8 mouse cellular contexts compared by ENCODE assay signal in genomic region chr5:19909071-19909470, GRCm38 (mm10).
A peak's percentile ranks its signal among the peaks of the same experiment; 100 is the strongest.
DNase-seq lines count a peak whose midpoint lies in the region; TF ChIP-seq lines count a peak whose summit lies in the region.

No protein-coding gene starts in this region.

- DNase-seq in cerebellum, postnatal 10 days, result peak; percentile 48 to 54
- DNase-seq in cerebellum, adult 8-10 months, result no peak
- peak; percentile 85 for DNase-seq in brain, embryonic 14.5 days (ENCODE audit: low read depth)
- peak; percentile 69 to 74 for DNase-seq in frontal cortex, postnatal 36 days (ENCODE audit: low spot score in 2 of 2)
- DNase-seq in left cerebral cortex, postnatal 4 days, result peak; percentile 23
- DNase-seq in right cerebral cortex, postnatal 25 days, result peak; percentile 70
- DNase-seq in urinary bladder, adult 18-20 months (ENCODE audit: low spot score in 2 of 2), result no peak
- no peak for DNase-seq in ovary, adult 18-20 months (ENCODE audit: low spot score)

- TF ChIP-seq POLR2A in brain, embryonic 14.5 days (IDR thresholded peaks at IDR 0.05; ENCODE audit: borderline replicate concordance, extremely low read depth, insufficient read depth, insufficient read length, poor library complexity, severe bottlenecking), result 0 out of 2 replicates have a peak, but pooled peaks have one; percentile 20

- intact Hi-C loops in left cerebral cortex, postnatal 4 days (cut with DNase I), result loop anchor here (5.0 to 10.0 kb wide), 4 partner anchors 154 to 793 kb away; no protein-coding TSS in a partner anchor

- no peak for TF ChIP-seq CTCF in brain, embryonic 14.5 days (IDR thresholded peaks at IDR 0.05; ENCODE audit: borderline replicate concordance, extremely low read depth, insufficient read depth, insufficient read length)

Comparison
In these comparisons a context has a peak if more than half of its experiments do, and no peak if none do; other contexts are left out.
1. DNase-seq: peak in cerebellum, postnatal 10 days (2 of 2), brain, embryonic 14.5 days (single experiment), frontal cortex, postnatal 36 days (2 of 2), left cerebral cortex, postnatal 4 days (single experiment) and right cerebral cortex, postnatal 25 days (single experiment); none in cerebellum, adult 8-10 months (single experiment), urinary bladder, adult 18-20 months (0 of 2) and ovary, adult 18-20 months (single experiment).